Mouse (Mus musculus): ENCODE data around the gene Gm37419.

- TF ChIP-seq GATA1 (IDR thresholded peaks at IDR 0.05; ENCODE audit: low read length) (no peak), TAL1 (IDR thresholded peaks at IDR 0.05; ENCODE audit: low read length) (no peak)
Measured at GRCm38 (mm10) chr16:23986871-23987270, 1.4 kb upstream of the Gm37419 start.
